10 mouse cellular contexts compared by ENCODE assay signal in the genomic region with DNA sequence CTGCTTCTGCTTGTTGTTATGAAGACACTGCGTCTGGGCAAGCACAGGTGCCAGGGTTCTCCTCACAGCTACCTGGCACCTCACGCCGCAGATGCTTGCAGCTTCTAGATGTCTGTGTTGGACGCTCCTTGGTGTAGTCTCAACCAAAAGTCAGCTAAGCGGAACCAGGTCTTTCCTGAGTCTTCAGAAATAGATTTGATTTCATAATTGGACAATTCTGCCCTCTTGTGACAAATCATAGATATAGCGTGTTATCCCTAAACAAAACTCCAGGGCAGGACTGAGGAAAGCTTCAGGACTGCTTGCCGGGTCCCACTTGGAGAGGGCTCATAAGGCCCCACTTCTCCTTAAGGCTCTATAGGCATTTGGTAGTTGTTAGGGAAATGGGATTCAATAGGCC. TPM values are rescaled to one million over a fixed set of nuclear protein-coding genes. Genes with fewer than 3 reads are reported as not detected.
DNase-seq lines count a peak whose midpoint lies in the region; ATAC-seq lines count a peak whose summit lies in the region.
"Had no signal": no experiment of that assay in that cellular context is flagged by ENCODE, and none has a peak within 500 bp of the region (broad histone marks: within the 10 kb centered on the region; RNA-seq: fewer than 3 reads in every experiment).

No protein-coding gene starts in this region.

- H3K9me3 ChIP-seq in forebrain, embryonic 13.5 days (replicated peaks) = no peaks in the 10 kb centered on the region
- H3K9me3 ChIP-seq in forebrain, embryonic 10.5 days = no peaks in the 10 kb centered on the region
- H3K9me3 ChIP-seq in neural tube, embryonic 11.5 days (ENCODE audit: control insufficient read depth, low read length) = no peaks in the 10 kb centered on the region
- H3K9me3 ChIP-seq in lung, embryonic 16.5 days (ENCODE audit: control insufficient read depth, low read length) = no peaks in the 10 kb centered on the region
- H3K9me3 ChIP-seq: heart, embryonic 15.5 days; neural tube, embryonic 12.5 days had no signal

- WGBS in forebrain, embryonic 13.5 days = 68% methylated on average over 7 of the region's 7 CpGs
- WGBS in forebrain, embryonic 10.5 days = 81% methylated on average over 7 of the region's 7 CpGs
- 76% methylated on average over 7 of the region's 7 CpGs for WGBS in neural tube, embryonic 11.5 days
- 47% methylated on average over 7 of the region's 7 CpGs for WGBS in lung, embryonic 16.5 days

- H3K4me3 ChIP-seq in forebrain, embryonic 13.5 days = no peak overlapping the region
- H3K4me3 ChIP-seq in forebrain, embryonic 10.5 days = no peak overlapping the region
- no peak overlapping the region for H3K4me3 ChIP-seq in neural tube, embryonic 11.5 days (ENCODE audit: low read depth, low read length)
- H3K4me3 ChIP-seq in lung, embryonic 16.5 days (ENCODE audit: low read length) = no peak overlapping the region
- H3K4me3 ChIP-seq: heart, embryonic 15.5 days; neural tube, embryonic 12.5 days had no signal

- DNase-seq in forebrain, embryonic 10.5 days (ENCODE audit: extremely low spot score, low spot score) = no peak
- DNase-seq in neural tube, embryonic 11.5 days (ENCODE audit: low spot score) = peak; percentile 33
- no peak for DNase-seq in neural tube, embryonic 10.5 days (ENCODE audit: extremely low spot score, low spot score)
- peak; percentile 52 for DNase-seq in fibroblast of lung, adult 2 months (ENCODE audit: low read depth)
- peak; percentile 42 for DNase-seq in skeletal muscle tissue, adult 2 months (ENCODE audit: low read depth, low spot score)
- DNase-seq in ovary, postnatal 14 days (ENCODE audit: low spot score) = no peak

- H3K4me1 ChIP-seq in forebrain, embryonic 13.5 days = no peaks in the 10 kb centered on the region
- no peaks in the 10 kb centered on the region for H3K4me1 ChIP-seq in forebrain, embryonic 10.5 days
- H3K4me1 ChIP-seq in neural tube, embryonic 11.5 days (ENCODE audit: control insufficient read depth, insufficient read depth, low read length) = no peaks in the 10 kb centered on the region
- no peaks in the 10 kb centered on the region for H3K4me1 ChIP-seq in lung, embryonic 16.5 days (replicated peaks; ENCODE audit: control insufficient read depth, insufficient read depth, low read length)
- H3K4me1 ChIP-seq: neural tube, embryonic 12.5 days had no signal

- H3K4me2 ChIP-seq in forebrain, embryonic 13.5 days = no peak overlapping the region
- no peak overlapping the region for H3K4me2 ChIP-seq in neural tube, embryonic 11.5 days (ENCODE audit: low read depth)
- no peak overlapping the region for H3K4me2 ChIP-seq in lung, embryonic 16.5 days (ENCODE audit: low read depth, low read length)
- H3K4me2 ChIP-seq: heart, embryonic 15.5 days; neural tube, embryonic 12.5 days had no signal

- no peak overlapping the region for H3K27ac ChIP-seq in forebrain, embryonic 13.5 days
- no peak overlapping the region for H3K27ac ChIP-seq in forebrain, embryonic 10.5 days
- H3K27ac ChIP-seq in neural tube, embryonic 11.5 days (ENCODE audit: low read depth, low read length) = no peak overlapping the region
- H3K27ac ChIP-seq in lung, embryonic 16.5 days (ENCODE audit: low read length) = no peak overlapping the region
- H3K27ac ChIP-seq: heart, embryonic 15.5 days; neural tube, embryonic 12.5 days had no signal

- H3K9ac ChIP-seq in forebrain, embryonic 13.5 days = no peak overlapping the region
- H3K9ac ChIP-seq in neural tube, embryonic 11.5 days (ENCODE audit: low read length) = no peak overlapping the region
- no peak overlapping the region for H3K9ac ChIP-seq in lung, embryonic 16.5 days (ENCODE audit: low read length)
- H3K9ac ChIP-seq: heart, embryonic 15.5 days; neural tube, embryonic 12.5 days had no signal

- peak; percentile 65; the same call in 1 of the 2 replicates for ATAC-seq in forebrain, embryonic 13.5 days
- ATAC-seq in neural tube, embryonic 11.5 days (ENCODE audit: insufficient read depth, low FRiP score, low TSS enrichment) = no peak
- ATAC-seq in lung, embryonic 16.5 days (ENCODE audit: low read depth) = peak; percentile 49

- no peaks in the 10 kb centered on the region for H3K36me3 ChIP-seq in forebrain, embryonic 13.5 days (ENCODE audit: poor library complexity, severe bottlenecking)
- no peaks in the 10 kb centered on the region for H3K36me3 ChIP-seq in forebrain, embryonic 10.5 days (replicated peaks)
- H3K36me3 ChIP-seq in neural tube, embryonic 11.5 days (ENCODE audit: control insufficient read depth, insufficient read depth, low read length) = no peaks in the 10 kb centered on the region
- no peaks in the 10 kb centered on the region for H3K36me3 ChIP-seq in lung, embryonic 16.5 days (ENCODE audit: control insufficient read depth, insufficient read depth, low read length)
- H3K36me3 ChIP-seq: heart, embryonic 15.5 days; neural tube, embryonic 12.5 days had no signal

- no peaks in the 10 kb centered on the region for H3K27me3 ChIP-seq in forebrain, embryonic 13.5 days
- no peaks in the 10 kb centered on the region for H3K27me3 ChIP-seq in forebrain, embryonic 10.5 days (ENCODE audit: poor library complexity, severe bottlenecking)
- H3K27me3 ChIP-seq in neural tube, embryonic 11.5 days (ENCODE audit: control insufficient read depth, insufficient read depth, low read length) = no peaks in the 10 kb centered on the region
- H3K27me3 ChIP-seq in lung, embryonic 16.5 days (ENCODE audit: control insufficient read depth, insufficient read depth, low read depth, low read length) = no peaks in the 10 kb centered on the region
- H3K27me3 ChIP-seq: heart, embryonic 15.5 days; neural tube, embryonic 12.5 days had no signal

RNA-seq across cellular contexts. Expression of a gene that starts 7.8 kb away (rescaled TPM):
- 0.45 and 0.79 TPM in 2 replicates for polyA plus RNA-seq in forebrain, embryonic 13.5 days (2015; fragmentation: Nextera tagmentation; extraction: Ambion mirVana)
- polyA plus RNA-seq in forebrain, embryonic 10.5 days (2016; fragmentation: Nextera tagmentation; extraction: Ambion mirVana) = 0.12 TPM in 1 of 2 replicates, not detected in the other
- not detected in 2 replicates for polyA plus RNA-seq in neural tube, embryonic 11.5 days (2014; fragmentation: Nextera tagmentation; extraction: Ambion mirVana)
- polyA plus RNA-seq in lung, embryonic 16.5 days (2015; fragmentation: Nextera tagmentation; extraction: Ambion mirVana) = 7.4 and 8.4 TPM in 2 replicates
- polyA plus RNA-seq: neural tube, embryonic 12.5 days had no signal

RNA-seq across cellular contexts. Expression of a gene that starts 57.0 kb away (rescaled TPM):
- 0.93 and 1.1 TPM in 2 replicates for polyA plus RNA-seq in forebrain, embryonic 13.5 days (2015; fragmentation: Nextera tagmentation; extraction: Ambion mirVana)
- polyA plus RNA-seq in forebrain, embryonic 10.5 days (2016; fragmentation: Nextera tagmentation; extraction: Ambion mirVana) = 0.76 and 0.95 TPM in 2 replicates
- polyA plus RNA-seq in neural tube, embryonic 11.5 days (2014; fragmentation: Nextera tagmentation; extraction: Ambion mirVana) = 1.4 and 1.9 TPM in 2 replicates
- polyA plus RNA-seq in lung, embryonic 16.5 days (2015; fragmentation: Nextera tagmentation; extraction: Ambion mirVana) = 4.5 and 7.3 TPM in 2 replicates

Comparison
In these comparisons a context has a peak if more than half of its experiments do, and no peak if none do; other contexts are left out.
1. DNase-seq: peak in neural tube, embryonic 11.5 days (single experiment), fibroblast of lung, adult 2 months (single experiment) and skeletal muscle tissue, adult 2 months (single experiment); none in forebrain, embryonic 10.5 days (single experiment), neural tube, embryonic 10.5 days (single experiment) and ovary, postnatal 14 days (single experiment).